Mouse (Mus musculus) liver, postnatal 0 days (tissue): Measurements from ENCODE around the gene Arnt.

Source experiments
- CTCF ChIP-seq: sonication (generic); IDR thresholded peaks from 2 replicates; pipeline ENCODE4 v1.5.1; 2016; ENCODE audit warnings: antibody characterized with exemption, low read depth
- EP300 ChIP-seq: IDR thresholded peaks from 2 replicates; pipeline ENCODE4 v1.6.1; 2016; ENCODE audit warnings: antibody characterized with exemption, low read depth, mild to moderate bottlenecking

GRCm38 (mm10) chr3:95538936-95539335 is 104.7 kb downstream of the Arnt start:
- no peak for TF ChIP-seq CTCF
- no peak for TF ChIP-seq EP300
